Mouse (Mus musculus) liver, embryonic 13.5 days (tissue): ENCODE measurements around the gene Triap1. TPM values are rescaled to one million over a fixed set of nuclear protein-coding genes. Genes with fewer than 3 reads are reported as not detected.
"Not testable (repeated sequence)": the region's sequence is repeated elsewhere in the genome, so short reads cannot be mapped to it uniquely, and the experiment has no call there.

Experiments
- ATAC-seq: fragments of 200-750 bp; cut with Nextera tagmentation; 2 replicates; pipeline ENCODE4 v1.8.0; 2017; ENCODE audit warnings: low read depth, mild to moderate bottlenecking, moderate number of reproducible peaks, moderate library complexity
- DNase-seq: peaks from one replicate; pipeline ENCODE4 v3.0.0; 2022
- H3K27ac ChIP-seq: fragments of 300-500 bp; sonication (generic); 2 replicates; pipeline ENCODE4 v1.5.1; 2015; ENCODE audit warnings: moderate library complexity, mild to moderate bottlenecking, inconsistent platforms
- H3K27me3 ChIP-seq: fragments of 300-500 bp; sonication (generic); 2 replicates; pipeline ENCODE4 v1.6.1; 2015; ENCODE audit warnings: mild to moderate bottlenecking, inconsistent platforms
- H3K36me3 ChIP-seq: fragments of 300-500 bp; sonication (generic); 2 replicates; pipeline ENCODE4 v1.6.1; 2015; ENCODE audit warnings: mild to moderate bottlenecking, inconsistent platforms
- H3K4me1 ChIP-seq: fragments of 300-500 bp; sonication (generic); replicated peaks from 2 replicates; pipeline ENCODE4 v1.6.1; 2015; ENCODE audit warnings: inconsistent platforms
- H3K4me2 ChIP-seq: fragments of 300-500 bp; sonication (generic); 2 replicates; pipeline ENCODE4 v1.6.1; 2015; ENCODE audit warnings: inconsistent platforms, mild to moderate bottlenecking, moderate library complexity
- H3K4me3 ChIP-seq: fragments of 300-500 bp; sonication (generic); replicated peaks from 2 replicates; pipeline ENCODE4 v1.5.1; 2015; ENCODE audit warnings: mild to moderate bottlenecking, inconsistent platforms
- H3K9ac ChIP-seq: fragments of 300-500 bp; sonication (generic); 2 replicates; pipeline ENCODE4 v1.6.1; 2015; ENCODE audit warnings: mild to moderate bottlenecking, inconsistent platforms
- H3K9me3 ChIP-seq: fragments of 300-500 bp; sonication (generic); replicated peaks from 2 replicates; pipeline ENCODE4 v1.6.1; 2016; ENCODE audit warnings: inconsistent platforms
- WGBS: fragments of 180-500 bp; shearing (Covaris S2); methylation state at CpG from one replicate; pipeline ENCODE4 v1.1.7; 2015; ENCODE audit not compliant: insufficient replicate concordance; 5-methylcytosine and 5-hydroxymethylcytosine counted together
- polyA plus RNA-seq: library from polyadenylated mRNA; unstranded; fragments of >200 nt; fragmentation: Nextera tagmentation; extraction: Ambion mirVana; gene quantifications from 2 replicates; pipeline ENCODE4 v1.2.1, GENCODE M21; 2015

The Triap1 gene
- polyA plus RNA-seq, 1 experiment from 2014 or later = 40.4 TPM

DNA sequence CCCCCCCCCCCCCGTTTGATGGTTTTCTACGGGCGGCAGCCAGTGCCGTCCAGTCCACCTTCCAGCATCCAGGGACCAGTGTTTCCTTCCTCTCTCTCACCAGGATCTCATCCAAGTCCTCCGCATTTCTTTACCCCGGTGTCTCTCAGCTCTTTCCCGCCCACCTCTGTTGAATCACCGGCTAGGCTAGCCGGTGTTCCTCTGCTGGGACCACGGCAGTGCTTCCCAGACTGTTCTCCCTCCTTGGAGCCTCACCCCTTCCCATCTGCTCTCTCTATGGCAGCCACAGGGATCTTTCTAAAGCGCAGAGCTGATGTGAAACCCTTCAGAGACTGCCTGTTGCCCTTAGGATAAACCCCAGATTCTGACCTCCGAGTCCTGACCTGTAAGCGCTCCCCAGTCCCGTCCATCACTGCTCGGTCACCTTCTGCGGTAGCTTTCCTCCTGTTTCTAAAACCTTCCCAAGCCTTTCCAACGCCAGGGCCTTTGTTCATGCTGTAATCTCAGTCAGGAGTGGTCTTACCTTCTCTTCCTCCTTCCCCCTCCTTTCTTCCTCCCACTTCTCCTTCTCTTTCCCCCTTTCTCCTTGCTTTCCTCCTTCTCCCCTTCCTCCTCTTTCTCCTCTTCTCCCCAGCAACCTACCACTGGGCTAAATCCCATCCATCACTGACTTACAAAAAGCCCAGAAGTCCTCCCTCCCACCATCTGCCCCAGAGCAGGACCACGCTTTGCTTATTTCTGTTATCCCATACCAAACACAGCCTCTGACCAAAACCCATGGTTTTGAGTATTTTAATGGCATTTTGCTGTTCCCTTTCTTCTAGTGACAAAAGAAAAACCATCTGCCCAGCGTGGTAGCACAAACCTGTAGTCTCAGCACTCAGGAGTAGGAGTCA is 22.0 kb downstream of the Triap1 start:
- Histone ChIP-seq H3K9ac (no peak overlapping the region), H3K9me3 (no peaks in the 10 kb centered on the region), H3K36me3 (no peaks in the 10 kb centered on the region), H3K4me1 (no peaks in the 10 kb centered on the region), H3K27me3 (peaks cover 28% of the 10 kb centered on the region), H3K4me2 (no peak overlapping the region), H3K27ac (no peak overlapping the region), H3K4me3 (no peak overlapping the region)
- DNase-seq = no peak
- no peak for ATAC-seq
- WGBS = 20% methylated on average over 19 of the region's 19 CpGs

DNA sequence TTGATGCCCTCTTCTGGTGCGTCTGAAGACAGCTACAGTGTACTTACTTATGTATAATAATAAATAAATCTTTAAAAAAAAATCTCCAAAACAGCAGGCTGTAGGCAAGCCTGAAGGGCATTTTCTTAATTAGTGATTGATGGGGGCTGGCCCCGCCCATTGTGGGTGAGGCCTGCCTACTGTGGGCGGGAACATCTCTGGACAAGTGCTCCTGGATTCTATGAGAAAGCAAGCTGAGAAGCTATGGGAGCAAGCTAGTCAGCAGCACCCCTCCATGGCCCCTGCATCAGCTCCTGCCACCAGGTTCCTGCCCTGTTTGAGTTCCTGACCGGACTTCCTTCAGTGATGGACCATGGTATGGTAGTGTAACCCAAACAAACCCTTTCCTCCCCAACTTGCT is 23.8 kb downstream of the Triap1 start:
- WGBS = 55% methylated on average over 4 of the region's 4 CpGs
- no peaks in the 10 kb centered on the region for H3K4me1 ChIP-seq
- no peak for DNase-seq
- H3K4me2 ChIP-seq = no peak overlapping the region
- no peaks in the 10 kb centered on the region for H3K9me3 ChIP-seq
- H3K36me3 ChIP-seq = no peaks in the 10 kb centered on the region
- H3K4me3 ChIP-seq = no peak overlapping the region
- H3K27ac ChIP-seq = no peak overlapping the region
- no peak for ATAC-seq
- H3K9ac ChIP-seq = no peak overlapping the region
- H3K27me3 ChIP-seq = peaks cover 28% of the 10 kb centered on the region

DNA sequence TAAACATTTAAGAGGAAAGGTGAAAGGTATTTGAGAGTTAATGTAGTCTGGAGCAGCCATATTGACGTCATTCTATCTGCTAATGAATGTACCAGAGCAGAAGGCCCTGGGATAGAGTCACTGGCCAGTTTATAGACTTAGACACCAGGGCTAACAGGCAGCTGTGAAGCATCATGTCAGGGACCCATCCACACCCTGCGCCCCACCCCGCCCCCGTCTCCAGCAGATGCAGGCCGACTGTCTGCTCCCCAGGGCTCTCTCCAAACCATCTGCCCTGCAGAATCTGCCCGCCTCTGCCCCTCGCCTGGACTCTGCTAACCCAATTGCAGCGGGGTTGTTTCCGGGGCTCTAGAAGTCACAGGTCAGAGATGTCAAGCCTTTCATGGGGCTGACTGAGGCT is 30.7 kb downstream of the Triap1 start:
- no peak for DNase-seq
- peaks cover 45% of the 10 kb centered on the region for H3K27me3 ChIP-seq

DNA sequence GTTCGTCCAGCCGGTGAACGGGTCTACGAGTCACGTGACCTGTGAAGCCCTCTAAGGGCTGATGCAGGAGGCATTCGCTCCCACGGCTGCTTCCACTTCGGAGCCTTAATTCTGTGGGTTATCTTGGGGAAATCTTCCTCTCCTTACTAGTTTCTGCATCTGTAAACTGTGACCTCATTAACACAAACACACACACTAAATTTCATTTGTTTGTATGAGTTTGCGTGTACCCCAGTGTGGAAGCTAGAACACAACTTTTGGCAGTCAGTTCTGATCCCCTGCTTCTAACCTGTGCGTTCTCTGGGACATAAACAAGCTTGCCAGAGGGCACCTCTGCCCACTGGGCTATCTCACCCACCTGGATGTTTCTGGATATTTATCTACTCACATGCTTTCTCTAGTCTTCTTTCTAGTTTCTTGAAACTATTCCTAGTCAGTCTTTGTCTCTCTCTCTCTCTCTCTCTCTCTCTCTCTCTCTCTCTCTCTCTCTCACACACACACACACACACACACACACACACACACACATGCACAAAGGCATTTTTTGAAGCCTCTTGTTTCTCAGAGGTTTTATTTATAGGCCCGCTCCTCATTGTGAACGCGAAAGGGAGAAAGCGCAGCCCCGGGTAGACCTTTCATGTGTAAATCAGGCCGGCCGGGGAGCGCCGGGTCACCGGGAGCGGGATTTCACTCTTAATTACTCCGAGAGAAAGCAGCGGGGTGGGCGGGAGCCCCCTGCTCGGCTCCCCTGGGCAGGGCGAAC is 32.6 kb downstream of the Triap1 start:
- peaks cover 46% of the 10 kb centered on the region for H3K27me3 ChIP-seq
- H3K4me1 ChIP-seq = no peaks in the 10 kb centered on the region
- no peak overlapping the region for H3K9ac ChIP-seq
- no peak for ATAC-seq
- WGBS = 19% methylated on average over 26 of the region's 26 CpGs
- no peaks in the 10 kb centered on the region for H3K9me3 ChIP-seq
- no peak overlapping the region for H3K27ac ChIP-seq
- DNase-seq = no peak
- no peak overlapping the region for H3K4me3 ChIP-seq
- 0 out of 2 replicates have a peak overlapping the region, but pooled peaks have one; percentile 34 for H3K4me2 ChIP-seq
- no peaks in the 10 kb centered on the region for H3K36me3 ChIP-seq

More for the DNA sequence above, 30.7 kb downstream of the Triap1 start:
- no peak overlapping the region for H3K9ac ChIP-seq
- ATAC-seq = no peak
- no peak overlapping the region for H3K4me3 ChIP-seq
- no peak overlapping the region for H3K27ac ChIP-seq
- H3K4me1 ChIP-seq = no peaks in the 10 kb centered on the region
- no peaks in the 10 kb centered on the region for H3K36me3 ChIP-seq
- H3K9me3 ChIP-seq = no peaks in the 10 kb centered on the region
- WGBS = 47% methylated on average over 9 of the region's 9 CpGs
- no peak overlapping the region for H3K4me2 ChIP-seq

DNA sequence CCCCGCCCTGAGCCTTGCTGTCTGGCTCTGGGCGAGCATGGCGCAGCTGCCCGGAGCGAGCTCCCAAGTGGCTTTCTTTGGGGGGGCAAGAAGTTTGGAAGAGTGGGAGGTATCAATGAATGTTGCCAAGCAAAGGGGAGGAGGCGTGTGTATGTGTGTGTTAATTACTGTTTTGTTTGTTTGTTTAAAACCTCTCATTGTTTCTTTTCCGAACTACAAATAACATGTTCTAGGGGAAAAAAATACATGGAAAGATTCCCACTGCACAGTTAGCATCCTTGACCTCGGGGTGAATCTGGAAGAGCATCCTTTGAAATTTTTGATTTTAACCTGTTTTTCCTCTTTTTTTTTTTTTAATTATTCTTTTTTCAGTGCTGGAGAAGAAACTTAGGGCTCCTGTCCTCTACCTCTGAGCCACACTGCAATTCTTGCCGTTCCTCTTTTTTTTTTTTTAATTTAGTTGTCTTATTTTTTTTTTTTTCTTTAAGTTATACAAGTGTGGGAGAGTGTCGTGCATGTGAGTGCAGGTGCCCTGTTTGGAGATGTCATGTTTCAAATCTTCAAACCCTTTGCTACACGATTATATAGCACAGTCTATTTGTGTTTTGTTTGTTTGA is 33.3 kb downstream of the Triap1 start:
- Histone ChIP-seq H3K4me3 (no peak overlapping the region), H3K4me1 (no peaks in the 10 kb centered on the region), H3K27me3 (peaks cover 46% of the 10 kb centered on the region), H3K4me2 (0 out of 2 replicates have a peak overlapping the region, but pooled peaks have one; percentile 34), H3K9ac (no peak overlapping the region), H3K27ac (no peak overlapping the region), H3K9me3 (no peaks in the 10 kb centered on the region), H3K36me3 (no peaks in the 10 kb centered on the region)
- ATAC-seq = no peak
- WGBS = 22% methylated on average over 11 of the region's 11 CpGs
- no peak for DNase-seq

DNA sequence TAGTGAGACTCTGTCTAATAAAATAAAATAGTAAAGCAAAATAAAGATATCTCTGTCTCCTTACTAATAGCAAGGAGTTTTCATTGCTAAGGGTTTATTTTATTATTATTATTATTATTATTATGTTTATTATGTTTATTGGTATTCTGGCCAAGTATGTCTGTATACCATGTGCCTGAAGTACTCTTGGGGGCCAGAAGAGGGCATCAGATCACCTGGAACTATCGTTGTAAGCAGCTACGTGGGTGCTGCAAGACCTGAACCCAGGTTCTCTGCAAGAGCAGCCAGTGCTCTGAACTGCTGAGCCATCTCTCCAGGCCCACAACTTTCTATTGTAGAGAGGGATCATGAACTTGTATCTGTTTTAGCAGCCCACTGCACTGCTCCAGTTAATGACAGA is 34.4 kb downstream of the Triap1 start:
- H3K4me1 ChIP-seq = no peaks in the 10 kb centered on the region
- H3K9ac ChIP-seq = no peak overlapping the region
- H3K27me3 ChIP-seq = peaks cover 46% of the 10 kb centered on the region
- no peak overlapping the region for H3K4me2 ChIP-seq
- no peak overlapping the region for H3K4me3 ChIP-seq
- no peaks in the 10 kb centered on the region for H3K36me3 ChIP-seq
- no peak for DNase-seq
- no peaks in the 10 kb centered on the region for H3K9me3 ChIP-seq
- no peak for ATAC-seq
- WGBS = 44% methylated on average over 2 of the region's 2 CpGs
- no peak overlapping the region for H3K27ac ChIP-seq

DNA sequence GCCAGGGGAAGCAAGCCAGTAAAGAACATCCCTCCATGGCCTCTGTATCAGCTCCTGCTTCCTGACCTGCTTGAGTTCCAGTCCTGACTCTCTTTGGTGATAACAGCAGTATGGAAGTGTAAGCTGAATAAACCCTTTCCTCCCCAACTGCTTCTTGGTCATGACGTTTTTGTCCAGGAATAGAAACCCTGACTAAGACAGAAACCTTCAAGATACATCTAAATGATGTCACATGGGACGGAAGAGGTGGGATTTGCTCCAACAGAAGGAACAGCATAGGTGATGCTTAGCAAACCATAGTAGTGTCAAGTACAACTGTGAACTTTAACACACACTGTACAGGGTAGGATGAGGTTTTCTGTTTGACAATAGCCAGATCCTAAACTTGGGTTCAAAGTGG is 37.9 kb downstream of the Triap1 start:
- H3K4me1 ChIP-seq, H3K27ac ChIP-seq, H3K9me3 ChIP-seq, H3K4me3 ChIP-seq, H3K9ac ChIP-seq, ATAC-seq, DNase-seq, H3K4me2 ChIP-seq, H3K36me3 ChIP-seq: not testable (repeated sequence)
- H3K27me3 ChIP-seq = peaks cover 16% of the 10 kb centered on the region
- 44% methylated on average over 2 of the region's 2 CpGs for WGBS

DNA sequence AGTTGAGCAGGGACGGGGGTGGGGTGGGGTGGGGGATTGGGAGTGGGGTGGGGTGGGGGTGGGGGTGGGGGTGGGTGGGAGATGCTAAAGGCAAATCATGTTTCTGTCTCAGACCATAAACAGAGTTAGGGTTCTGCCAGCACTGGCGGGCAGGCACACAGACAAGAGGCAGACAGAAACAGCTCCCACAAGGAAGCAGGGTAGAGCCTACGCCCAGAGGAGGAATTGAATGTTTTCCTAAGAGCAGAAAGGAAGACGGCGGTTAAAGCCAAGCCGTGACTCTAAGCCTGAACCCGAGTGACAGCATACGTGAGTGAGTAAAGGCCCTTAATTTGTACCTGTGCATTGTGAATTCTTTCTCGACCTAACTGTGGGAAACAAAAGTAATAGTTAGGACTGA is 50.9 kb downstream of the Triap1 start:
- H3K4me3 ChIP-seq = no peak overlapping the region
- ATAC-seq (no peak), DNase-seq (no peak)
- no peaks in the 10 kb centered on the region for H3K36me3 ChIP-seq
- H3K4me2 ChIP-seq = no peak overlapping the region
- H3K27ac ChIP-seq = no peak overlapping the region
- H3K4me1 ChIP-seq = no peaks in the 10 kb centered on the region
- no peak overlapping the region for H3K9ac ChIP-seq
- peaks cover 41% of the 10 kb centered on the region for H3K27me3 ChIP-seq
- 41% methylated on average over 9 of the region's 9 CpGs for WGBS
- H3K9me3 ChIP-seq = no peaks in the 10 kb centered on the region

DNA sequence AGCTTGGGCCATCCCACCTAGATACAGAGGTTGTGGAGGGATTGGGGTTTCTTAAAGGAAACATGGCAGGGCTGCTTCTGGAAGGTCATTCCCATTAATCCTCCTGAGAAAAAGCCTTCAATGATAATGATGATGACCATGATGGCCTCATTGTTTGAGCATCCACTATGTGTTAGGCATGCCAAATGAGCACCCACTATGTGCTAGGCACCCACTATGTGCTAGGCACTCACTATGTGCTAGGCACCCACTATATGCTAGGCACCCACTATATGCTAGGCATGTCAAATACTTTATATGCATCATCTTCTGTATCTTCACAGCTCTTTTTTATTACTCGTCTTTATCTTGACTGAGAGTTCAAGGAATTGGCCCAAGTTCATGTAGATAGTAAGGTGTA is 51.9 kb downstream of the Triap1 start:
- H3K4me1 ChIP-seq = no peaks in the 10 kb centered on the region
- ATAC-seq (no peak), DNase-seq (no peak)
- H3K9me3 ChIP-seq = no peaks in the 10 kb centered on the region
- H3K9ac ChIP-seq = no peak overlapping the region
- no peak overlapping the region for H3K4me3 ChIP-seq
- peaks cover 50% of the 10 kb centered on the region for H3K27me3 ChIP-seq
- no peak overlapping the region for H3K27ac ChIP-seq
- 53% methylated on average over 1 of the region's 1 CpGs for WGBS
- no peak overlapping the region for H3K4me2 ChIP-seq
- no peaks in the 10 kb centered on the region for H3K36me3 ChIP-seq
